Mouse (Mus musculus): ENCODE data around the gene Csn2.

Gene Csn2

DNA sequence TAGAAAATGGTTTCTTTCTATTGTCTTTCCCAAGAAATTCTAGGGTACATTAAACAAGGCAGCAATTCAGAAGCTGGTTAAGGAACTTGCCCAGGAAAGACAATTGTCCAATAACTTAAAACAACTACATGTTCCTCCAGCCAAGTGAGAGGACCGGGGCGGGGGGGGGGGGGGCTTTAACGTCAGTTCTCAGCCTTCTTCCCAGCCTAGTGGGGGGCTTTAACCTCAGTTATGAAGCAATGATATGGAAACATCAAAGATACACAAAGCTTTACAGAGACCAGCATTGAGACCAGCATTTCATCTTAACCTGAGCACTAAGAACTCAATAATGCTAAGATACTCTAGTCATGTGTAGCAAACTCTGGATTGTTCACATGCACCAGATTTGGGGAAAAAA is at the start of gene Csn2:
Csn2 (minus strand) TSS at position 101 of the 400 bp plus-strand sequence.
- in situ Hi-C loops (cut with MboI): no loop called here

DNA sequence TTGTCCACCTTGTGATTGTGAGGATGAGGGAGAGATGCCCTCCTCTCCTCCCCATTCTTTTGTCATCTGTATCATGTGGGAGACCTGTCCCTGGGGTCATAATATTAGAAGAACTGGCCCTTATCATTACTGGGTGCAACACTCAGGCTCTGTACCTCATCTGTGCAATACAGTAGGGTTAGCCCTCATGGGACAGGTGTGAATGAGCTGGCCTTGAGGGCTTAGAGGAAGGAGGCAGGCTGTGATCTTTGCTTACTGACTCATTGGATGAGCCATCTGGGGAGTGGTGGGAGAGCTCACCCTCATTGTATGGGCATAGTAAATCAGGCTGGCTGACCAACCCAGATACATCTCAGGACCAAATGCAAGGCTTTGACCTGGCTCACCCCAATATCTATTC is 35.4 kb upstream of the Csn2 start:
- in situ Hi-C loops (cut with MboI): no loop called here

DNA sequence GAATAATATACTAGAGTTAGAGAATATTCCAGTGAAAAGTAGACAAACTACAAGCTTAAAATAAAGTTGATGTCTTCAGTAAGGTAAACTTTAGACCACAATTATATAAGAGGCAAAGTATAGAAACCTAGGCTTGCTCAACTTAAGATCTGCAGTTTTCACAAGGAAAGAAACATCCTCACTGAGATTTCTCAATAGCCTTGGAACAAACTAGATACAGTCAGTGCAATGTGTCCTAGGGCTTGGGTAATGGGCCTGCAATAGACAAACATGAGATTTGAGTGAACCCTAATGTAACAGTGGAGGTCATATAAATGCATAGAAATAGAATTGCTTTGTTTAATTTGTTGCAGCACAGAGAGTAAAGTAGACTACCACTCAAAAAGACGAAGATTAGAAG is 6.5 kb upstream of the Csn2 start:
- in situ Hi-C loops (cut with MboI): no loop called here

DNA sequence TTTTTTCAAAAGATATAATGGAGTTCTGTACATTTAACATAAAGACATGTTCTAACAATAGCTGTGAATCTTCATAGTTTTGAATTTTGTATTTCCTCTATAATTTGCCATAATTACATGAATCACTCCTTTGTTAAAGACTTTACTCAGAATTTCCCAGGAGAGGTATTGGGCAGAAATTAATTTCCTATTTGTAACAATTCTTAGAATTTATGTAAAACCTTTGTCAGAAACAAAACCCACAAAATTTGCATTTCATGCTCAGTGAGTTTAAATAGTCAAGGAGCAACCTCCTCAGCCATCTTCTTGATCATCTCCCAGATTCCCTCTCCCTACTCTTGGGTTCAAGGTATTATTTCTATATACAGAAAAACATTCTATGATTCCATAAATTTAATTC is 33.5 kb downstream of the Csn2 start, which contains the start of gene Csn1s1:
Csn1s1 (plus strand) TSS at position 301 of the 400 bp plus-strand sequence.
- in situ Hi-C loops (cut with MboI): no loop called here

DNA sequence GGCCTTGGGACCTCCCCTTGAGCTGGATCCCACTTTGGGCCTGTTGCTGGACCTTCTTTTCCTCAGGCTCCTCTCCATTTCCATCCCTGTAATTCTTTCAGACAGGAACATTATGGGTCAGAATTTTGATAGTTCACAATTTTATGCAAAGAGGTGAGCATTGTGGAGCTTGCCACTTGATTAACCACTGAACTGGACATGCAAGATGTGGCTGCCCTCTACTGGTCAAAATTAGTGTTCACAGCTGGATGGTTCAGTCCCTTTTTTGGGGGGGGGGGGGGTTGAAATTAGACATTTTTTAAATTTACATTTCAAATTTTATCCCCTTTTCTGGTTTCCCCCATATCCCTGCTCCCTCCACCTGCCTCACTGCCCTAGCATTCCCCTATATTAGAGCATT is 56.6 kb downstream of the Csn2 start:
- in situ Hi-C loops (cut with MboI): no loop called here
